Mouse (Mus musculus) kidney, postnatal 14 days (tissue): ENCODE data around the gene Efhb.

Experiments used
- DNase-seq: peaks from one replicate; pipeline ENCODE4 v3.0.0; 2022; ENCODE audit warnings: mixed read lengths

Gene Efhb

GRCm38 (mm10) chr17:53462603-53463495, at the start of gene Efhb:
TSS of gene Efhb (minus strand) at chr17:53463321.
- peak; percentile 92 for DNase-seq

DNA sequence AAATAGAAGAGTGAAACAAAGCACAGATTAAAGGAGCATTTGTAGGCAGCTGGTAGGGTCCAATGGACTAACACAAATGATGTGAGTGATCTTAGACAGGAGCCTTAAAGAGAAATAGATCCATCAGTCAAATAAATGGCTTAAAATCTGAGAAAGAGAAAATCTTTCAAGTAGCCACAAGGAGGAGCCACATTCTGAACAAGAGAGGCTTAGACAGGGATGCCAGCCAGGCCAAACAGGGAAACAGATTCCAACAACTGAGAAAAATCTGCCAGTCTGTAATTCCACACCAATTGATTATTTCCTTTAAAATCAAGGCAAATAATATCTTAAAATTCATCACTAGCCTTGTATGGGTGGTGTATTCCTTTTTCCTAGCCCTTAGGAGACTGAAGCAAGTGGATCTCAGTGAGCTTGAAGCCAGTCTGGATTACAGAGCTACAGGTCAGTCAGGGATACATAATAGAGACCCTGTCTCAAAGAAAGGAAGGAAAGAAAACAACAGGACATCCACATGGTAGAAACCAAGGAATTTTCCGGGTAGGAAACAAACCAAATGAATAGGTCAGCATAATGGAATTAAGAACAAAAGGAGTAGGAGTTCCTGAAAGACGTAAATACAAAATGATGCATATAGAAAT, 49.3 kb upstream of the Efhb start:
- no peak for DNase-seq

DNA sequence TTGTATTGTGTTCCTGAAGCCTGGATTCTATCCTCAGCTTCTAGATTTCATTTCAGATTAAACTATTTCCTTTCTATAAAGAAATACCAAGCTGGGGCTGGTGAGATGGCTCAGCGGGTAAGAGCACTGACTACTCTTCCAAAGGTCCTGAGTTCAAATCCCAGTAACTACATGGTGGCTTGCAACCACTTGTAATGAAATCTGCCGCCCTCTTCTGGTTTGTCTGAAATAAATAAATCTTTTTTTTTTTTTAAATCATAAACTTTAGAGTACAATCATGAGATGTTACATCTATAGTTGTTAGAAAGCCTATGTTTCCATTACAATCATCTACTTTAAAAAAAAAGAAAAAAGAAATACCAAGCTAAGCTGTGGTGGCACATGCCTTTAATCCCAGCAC, 39.8 kb upstream of the Efhb start:
- no peak for DNase-seq

GRCm38 (mm10) chr17:53489007-53489378, 25.9 kb upstream of the Efhb start:
- no peak for DNase-seq

DNA sequence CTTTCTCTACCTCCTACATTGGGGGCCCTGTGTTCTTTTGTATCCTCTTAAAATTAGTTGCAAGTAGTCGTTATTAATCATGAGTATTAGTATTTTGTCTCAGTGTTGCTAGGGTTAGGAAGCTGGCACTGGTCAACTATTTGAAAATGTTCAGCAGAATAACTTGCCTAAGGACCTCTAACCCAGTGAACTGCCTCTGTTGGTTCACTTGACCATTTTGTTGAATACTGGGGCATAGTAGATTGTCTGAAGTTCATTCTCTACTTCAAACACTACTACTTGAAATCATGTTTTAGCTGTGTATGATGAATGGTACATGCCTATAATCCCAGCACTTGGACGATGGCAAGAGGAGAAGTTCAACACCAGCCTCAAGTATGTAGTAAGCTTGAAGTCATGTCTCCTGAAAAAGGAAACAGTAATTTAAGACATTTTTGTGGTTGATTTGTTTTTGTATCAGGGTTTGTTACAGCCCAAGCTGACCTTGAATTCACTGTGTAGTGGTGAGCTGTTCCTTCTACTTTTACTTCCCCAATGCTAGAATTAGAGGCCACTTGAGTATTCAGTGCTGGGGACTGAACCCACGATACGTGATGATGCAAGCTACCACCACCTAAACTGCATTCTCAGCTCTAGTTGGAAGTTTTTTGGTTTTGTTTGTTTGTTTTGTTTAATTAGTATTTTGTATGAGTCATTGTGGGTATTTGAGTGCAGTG, 25.3 kb upstream of the Efhb start:
- no peak for DNase-seq

- no peak for DNase-seq
These were observed 17.3 kb upstream of the Efhb start for GRCm38 (mm10) chr17:53480433-53480832.

- DNase-seq: peak; percentile 63
These were observed 16.5 kb upstream of the Efhb start for GRCm38 (mm10) chr17:53479604-53480041.

- peak; percentile 100 for DNase-seq
These were observed 15.9 kb upstream of the Efhb start, which contains the start of gene Rab5a for GRCm38 (mm10) chr17:53478858-53479603. TSS of gene Rab5a (plus strand) at chr17:53479234.

GRCm38 (mm10) chr17:53478066-53478857, 15.1 kb upstream of the Efhb start:
- no peak for DNase-seq

- no peak for DNase-seq
These were observed 5.6 kb upstream of the Efhb start for GRCm38 (mm10) chr17:53468697-53469096.

GRCm38 (mm10) chr17:53465569-53465968, 2.4 kb upstream of the Efhb start:
- DNase-seq: peak; percentile 9

GRCm38 (mm10) chr17:53463496-53463840, 347 bp upstream of the Efhb start:
- DNase-seq: no peak

- DNase-seq: no peak
These were observed 6.4 kb downstream of the Efhb start for GRCm38 (mm10) chr17:53456742-53457141.

GRCm38 (mm10) chr17:53456152-53456551, 7.0 kb downstream of the Efhb start:
- DNase-seq: no peak

GRCm38 (mm10) chr17:53402689-53403306, 60.3 kb downstream of the Efhb start:
- DNase-seq: peak; percentile 32

DNA sequence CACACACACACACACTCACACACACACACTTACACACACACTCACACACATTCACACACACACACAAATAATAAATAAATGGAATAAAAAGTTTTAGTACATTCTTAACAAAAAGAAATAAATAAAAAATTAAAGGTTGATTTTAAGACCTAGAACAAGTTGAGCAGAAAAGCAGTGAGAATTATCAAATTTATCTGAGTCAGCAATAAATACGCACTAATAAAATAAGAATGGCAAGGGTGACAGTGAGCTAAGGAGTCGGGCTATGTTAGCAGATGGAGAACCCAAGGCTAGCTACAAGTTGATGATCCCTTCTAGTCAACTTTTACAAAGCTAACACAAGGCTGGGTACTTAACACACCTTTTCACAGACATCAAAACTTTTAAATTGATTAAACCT, 69.9 kb downstream of the Efhb start:
- DNase-seq: no peak

GRCm38 (mm10) chr17:53389507-53389906, 73.6 kb downstream of the Efhb start:
- DNase-seq: peak; percentile 26

GRCm38 (mm10) chr17:53387581-53388473, 75.3 kb downstream of the Efhb start:
- peak; percentile 1 for DNase-seq

- DNase-seq: no peak
These were observed 76.3 kb downstream of the Efhb start for GRCm38 (mm10) chr17:53386863-53387262.

DNA sequence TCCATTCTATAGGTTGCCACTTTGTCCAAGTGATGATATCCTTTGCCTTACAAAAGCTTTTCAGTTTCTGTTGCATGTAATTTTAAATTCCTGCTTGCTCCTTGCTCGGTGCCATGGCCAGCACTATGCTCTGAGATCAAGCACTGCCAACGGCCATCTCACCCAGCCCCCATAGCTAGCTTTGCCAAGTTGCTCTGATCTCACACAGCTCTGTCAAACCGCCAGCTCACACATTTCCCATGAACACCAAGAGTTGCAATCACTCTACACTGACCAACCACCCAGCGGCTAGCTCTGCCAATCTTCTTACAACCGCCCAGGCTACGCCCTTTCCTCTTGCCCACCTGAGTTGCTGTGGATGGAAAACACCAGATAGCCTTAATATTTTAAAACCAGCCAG, 99.0 kb downstream of the Efhb start:
- no peak for DNase-seq
